Mouse (Mus musculus): ENCODE measurements around the gene Chst7.

Gene Chst7

GRCm38 (mm10) chrX:20059381-20059971, at the start of gene Chst7:
Gene Chst7, plus strand, starts transcription at chrX:20059560.
- peak; percentile 83 for DNase-seq

DNA sequence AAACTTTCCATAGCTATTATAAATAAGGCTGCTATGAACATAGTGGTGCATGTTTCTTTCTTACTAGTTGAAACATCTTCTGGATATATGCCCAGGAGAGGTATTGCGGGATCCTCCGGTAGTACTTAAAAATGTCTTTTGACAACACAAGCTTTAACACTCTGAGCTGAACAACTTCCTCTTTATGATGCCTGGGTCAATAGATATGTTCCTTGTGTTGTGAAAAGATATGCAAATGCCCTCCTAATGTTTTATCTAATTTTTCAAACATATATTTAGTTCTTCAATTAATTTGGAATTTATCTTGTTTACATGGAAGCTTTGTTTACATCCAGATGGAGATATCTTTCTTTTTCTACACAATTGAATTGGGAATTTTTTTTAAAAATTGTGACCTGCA, 47.1 kb upstream of the Chst7 start:
- DNase-seq, result no peak

- DNase-seq, result peak; percentile 1
Observed at GRCm38 (mm10) chrX:20020942-20021341, 38.4 kb upstream of the Chst7 start.

GRCm38 (mm10) chrX:20060096-20060768, 872 bp downstream of the Chst7 start:
- peak; percentile 6 for DNase-seq

DNA sequence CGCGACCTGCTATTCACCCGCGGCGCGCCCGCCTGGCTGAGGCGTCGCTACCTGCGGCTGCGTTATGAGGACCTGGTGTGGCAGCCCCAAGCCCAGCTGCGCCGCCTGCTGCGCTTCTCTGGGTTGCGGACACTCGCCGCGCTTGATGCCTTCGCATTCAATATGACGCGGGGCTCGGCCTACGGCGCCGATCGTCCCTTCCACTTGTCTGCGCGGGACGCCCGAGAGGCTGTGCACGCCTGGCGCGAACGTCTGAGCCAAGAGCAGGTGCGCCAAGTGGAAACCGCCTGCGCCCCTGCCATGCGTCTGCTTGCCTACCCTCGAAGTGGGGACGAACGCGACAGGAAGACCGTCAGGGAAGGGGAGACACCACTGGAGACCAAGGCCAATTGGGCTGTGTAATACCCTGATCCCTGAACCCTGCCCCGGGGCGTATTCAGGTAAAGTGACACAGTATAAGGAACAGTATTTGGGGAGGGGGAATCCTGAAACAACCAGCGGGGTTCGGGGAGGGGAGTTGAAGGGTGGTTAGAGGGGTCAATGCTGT, 1.5 kb downstream of the Chst7 start:
- DNase-seq, result peak; percentile 5

DNA sequence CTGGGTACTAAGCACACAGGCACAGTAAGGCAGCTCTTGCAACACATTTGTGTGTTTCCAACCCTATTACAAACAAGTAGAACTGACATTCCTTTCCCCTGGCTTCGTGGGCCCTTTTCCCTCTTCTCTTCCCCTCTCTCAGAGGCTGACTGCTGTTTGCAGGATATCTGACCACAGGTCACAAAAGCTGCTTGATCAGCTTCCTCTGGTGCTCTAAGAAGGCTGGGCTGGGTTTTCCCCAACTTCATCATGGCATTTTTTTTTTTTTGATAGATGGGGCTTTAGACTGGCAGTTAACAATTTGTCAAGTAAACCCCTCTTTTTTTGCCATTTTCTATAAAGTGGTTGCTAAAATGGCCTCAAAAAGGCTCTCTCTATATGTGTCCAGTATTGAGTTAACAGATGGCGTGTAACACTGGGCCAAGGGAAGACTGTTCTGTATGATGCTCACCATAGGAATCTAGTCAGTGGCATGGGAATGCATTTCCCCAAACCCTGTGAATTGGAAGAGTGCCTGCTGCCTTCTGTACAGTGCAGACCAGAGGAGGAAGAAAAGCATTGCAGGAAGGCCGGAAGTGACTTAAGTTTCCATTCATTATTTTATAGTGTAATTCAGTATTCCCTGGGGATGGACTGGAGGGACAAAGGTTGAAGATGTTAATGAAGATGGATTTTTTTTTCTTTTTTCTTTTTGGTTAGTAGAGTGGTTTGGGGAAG, 2.6 kb downstream of the Chst7 start:
- peak; percentile 27 for DNase-seq

GRCm38 (mm10) chrX:20066636-20067035, 7.3 kb downstream of the Chst7 start:
- peak; percentile 50 for DNase-seq

DNA sequence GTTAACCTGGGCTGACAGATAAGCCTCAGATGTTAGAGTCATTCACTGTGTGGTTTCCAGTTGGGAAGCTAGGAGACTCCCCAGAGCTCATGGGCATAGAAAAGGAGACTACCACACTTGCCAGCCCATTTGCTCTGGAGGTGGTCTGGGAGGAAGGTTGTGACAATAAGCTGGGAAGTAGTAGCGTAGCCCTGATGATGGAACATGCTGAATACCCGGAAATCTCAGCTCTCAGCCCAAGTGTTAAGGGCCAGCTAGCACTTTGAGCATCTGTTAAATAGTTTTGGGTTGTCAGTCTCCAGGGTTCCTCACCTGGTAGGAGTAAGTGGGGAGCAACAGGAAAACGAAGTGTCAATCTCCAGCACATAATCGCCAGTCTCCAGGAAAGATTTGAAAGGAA, 10.8 kb downstream of the Chst7 start:
- DNase-seq, result no peak

DNA sequence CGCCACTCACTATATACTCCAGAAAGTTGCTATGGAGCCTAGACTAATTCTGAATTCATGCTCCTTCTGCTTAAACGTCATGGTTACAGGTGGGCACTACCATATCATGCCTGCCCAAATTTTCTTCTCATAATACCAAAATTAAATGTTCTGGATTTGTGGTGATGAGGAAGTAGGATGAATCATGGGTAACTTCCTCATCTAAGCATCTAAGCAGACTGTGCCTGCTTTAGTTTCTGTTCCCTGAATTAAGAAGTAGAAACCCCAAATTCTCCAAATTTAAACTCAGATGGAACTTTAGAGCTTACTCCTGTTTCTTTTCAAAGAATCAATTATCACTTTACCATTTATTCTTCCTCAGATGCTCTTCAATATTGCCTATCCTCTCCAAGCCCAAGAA, 58.4 kb downstream of the Chst7 start:
- no peak for DNase-seq

- DNase-seq, result no peak
Observed at GRCm38 (mm10) chrX:20125481-20125880, 66.1 kb downstream of the Chst7 start.

GRCm38 (mm10) chrX:20128951-20129350, 69.6 kb downstream of the Chst7 start:
- no peak for DNase-seq

- DNase-seq, result peak; percentile 17
Observed at GRCm38 (mm10) chrX:20129466-20129865, 70.1 kb downstream of the Chst7 start.
